Mouse (Mus musculus): Measurements from ENCODE around the gene Mctp1. TPM values are rescaled to one million over a fixed set of nuclear protein-coding genes. Genes with fewer than 3 reads are reported as not detected.

The Mctp1 gene
- polyA plus RNA-seq, 1 experiment: not detected

DNA sequence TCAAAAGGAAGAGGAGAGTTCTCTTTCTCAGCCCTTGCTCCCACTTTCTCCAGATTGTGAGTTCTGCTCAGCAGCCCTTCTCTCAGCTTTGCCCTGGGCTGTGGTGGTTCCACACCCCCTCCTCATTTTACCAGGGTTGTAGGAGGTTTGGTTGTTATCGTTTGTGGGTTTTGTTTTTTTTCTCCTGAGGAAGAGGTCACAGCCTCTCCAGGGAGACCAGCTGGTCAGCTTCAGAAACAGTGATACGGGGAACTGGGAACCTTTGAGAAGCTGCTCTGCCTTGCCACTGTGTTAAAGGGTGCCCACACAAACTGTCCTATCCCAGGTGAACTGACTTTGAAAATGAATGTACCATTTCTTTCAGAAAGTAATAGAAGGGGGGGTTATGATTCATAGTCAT, 425.5 kb downstream of the Mctp1 start:
- Histone ChIP-seq H3K36me3 (ENCODE audit: control insufficient read depth, insufficient read depth, low read length, poor library complexity, severe bottlenecking) (no peaks in the 10 kb centered on the region), H3K9ac (ENCODE audit: low read depth, poor library complexity, severe bottlenecking) (no peak overlapping the region), H3K4me1 (ENCODE audit: control insufficient read depth, insufficient read depth, low read length) (no peaks in the 10 kb centered on the region), H3K9me3 (replicated peaks; ENCODE audit: control insufficient read depth, insufficient read depth, low read length, poor library complexity, severe bottlenecking) (no peaks in the 10 kb centered on the region), H3K27me3 (ENCODE audit: control insufficient read depth, insufficient read depth, low read length, poor library complexity, severe bottlenecking) (no peaks in the 10 kb centered on the region), H3K27ac (ENCODE audit: insufficient read depth, low read length) (no peak overlapping the region), H3K4me3 (ENCODE audit: low read depth, low read length) (no peak overlapping the region)
- TF ChIP-seq CTCF (IDR thresholded peaks at IDR 0.05; ENCODE audit: low read depth, low read length): no peak
- no peak for TF ChIP-seq EP300 (IDR thresholded peaks at IDR 0.05; ENCODE audit: insufficient read depth, low read depth, low read length)
- no peak for TF ChIP-seq POLR2A (IDR thresholded peaks at IDR 0.05; ENCODE audit: insufficient read depth, low read length)

DNA sequence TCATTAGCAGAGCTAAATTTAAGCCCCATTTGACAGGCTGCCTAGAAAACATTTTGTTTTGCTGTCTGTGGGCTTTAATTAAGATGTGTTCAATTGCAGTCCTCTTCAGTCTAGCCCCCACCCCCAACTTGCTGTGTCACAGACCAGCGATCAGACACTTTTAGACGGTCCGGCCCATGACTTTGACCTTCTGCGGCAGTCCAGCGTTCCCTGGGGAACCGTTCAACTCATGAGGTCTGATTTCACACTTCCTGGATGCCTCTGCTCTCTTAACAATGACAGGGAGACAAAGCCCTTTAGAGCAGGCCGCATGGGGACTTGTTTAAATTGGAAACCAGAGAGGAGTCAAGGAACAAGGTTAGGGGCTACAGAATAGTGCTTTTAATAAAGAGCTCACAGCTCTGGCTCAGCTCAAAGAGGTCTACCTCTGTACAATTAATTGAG, 426.2 kb downstream of the Mctp1 start:
- TF ChIP-seq CTCF (IDR thresholded peaks at IDR 0.05; ENCODE audit: low read depth, low read length): no peak
- peak; percentile 65; the same call in 1 of the 2 replicates for TF ChIP-seq EP300 (IDR thresholded peaks at IDR 0.05; ENCODE audit: insufficient read depth, low read depth, low read length)
- Histone ChIP-seq H3K4me3 (ENCODE audit: low read depth, low read length) (no peak overlapping the region), H3K27ac (ENCODE audit: insufficient read depth, low read length) (no peak overlapping the region)

DNA sequence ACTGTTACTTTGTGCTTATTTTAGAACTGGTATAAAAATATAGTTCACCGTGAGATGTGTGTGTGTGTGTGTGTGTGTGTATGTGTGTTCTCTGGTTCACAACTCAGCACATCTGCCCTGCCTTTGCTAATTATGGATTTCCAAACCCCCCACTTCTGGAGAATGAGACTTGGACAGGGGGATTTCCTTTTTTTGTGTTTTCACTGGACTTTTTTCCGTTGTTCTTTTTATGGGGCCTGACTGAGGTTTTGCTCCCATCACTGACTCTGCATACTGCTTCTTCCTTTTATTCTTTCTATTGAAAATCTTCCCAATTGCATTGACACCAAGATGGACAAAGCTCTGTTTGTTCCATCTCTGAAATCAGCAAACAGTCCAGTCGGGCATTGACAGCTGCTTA, 438.7 kb downstream of the Mctp1 start:
- Histone ChIP-seq H3K4me1 (ENCODE audit: control insufficient read depth, insufficient read depth, low read length) (no peaks in the 10 kb centered on the region), H3K27me3 (ENCODE audit: control insufficient read depth, insufficient read depth, low read length, poor library complexity, severe bottlenecking) (no peaks in the 10 kb centered on the region), H3K36me3 (ENCODE audit: control insufficient read depth, insufficient read depth, low read length, poor library complexity, severe bottlenecking) (no peaks in the 10 kb centered on the region), H3K9me3 (replicated peaks; ENCODE audit: control insufficient read depth, insufficient read depth, low read length, poor library complexity, severe bottlenecking) (no peaks in the 10 kb centered on the region), H3K27ac (ENCODE audit: insufficient read depth, low read length) (no peak overlapping the region), H3K4me3 (ENCODE audit: low read depth, low read length) (no peak overlapping the region), H3K9ac (ENCODE audit: low read depth, poor library complexity, severe bottlenecking) (no peak overlapping the region)
- TF ChIP-seq CTCF (IDR thresholded peaks at IDR 0.05; ENCODE audit: low read depth, low read length) (no peak), POLR2A (IDR thresholded peaks at IDR 0.05; ENCODE audit: insufficient read depth, low read length) (no peak)

More for the DNA sequence above, 426.2 kb downstream of the Mctp1 start:
- Histone ChIP-seq H3K4me1 (ENCODE audit: control insufficient read depth, insufficient read depth, low read length) (no peaks in the 10 kb centered on the region), H3K36me3 (ENCODE audit: control insufficient read depth, insufficient read depth, low read length, poor library complexity, severe bottlenecking) (no peaks in the 10 kb centered on the region), H3K9ac (ENCODE audit: low read depth, poor library complexity, severe bottlenecking) (no peak overlapping the region), H3K9me3 (replicated peaks; ENCODE audit: control insufficient read depth, insufficient read depth, low read length, poor library complexity, severe bottlenecking) (no peaks in the 10 kb centered on the region), H3K27me3 (ENCODE audit: control insufficient read depth, insufficient read depth, low read length, poor library complexity, severe bottlenecking) (no peaks in the 10 kb centered on the region)

DNA sequence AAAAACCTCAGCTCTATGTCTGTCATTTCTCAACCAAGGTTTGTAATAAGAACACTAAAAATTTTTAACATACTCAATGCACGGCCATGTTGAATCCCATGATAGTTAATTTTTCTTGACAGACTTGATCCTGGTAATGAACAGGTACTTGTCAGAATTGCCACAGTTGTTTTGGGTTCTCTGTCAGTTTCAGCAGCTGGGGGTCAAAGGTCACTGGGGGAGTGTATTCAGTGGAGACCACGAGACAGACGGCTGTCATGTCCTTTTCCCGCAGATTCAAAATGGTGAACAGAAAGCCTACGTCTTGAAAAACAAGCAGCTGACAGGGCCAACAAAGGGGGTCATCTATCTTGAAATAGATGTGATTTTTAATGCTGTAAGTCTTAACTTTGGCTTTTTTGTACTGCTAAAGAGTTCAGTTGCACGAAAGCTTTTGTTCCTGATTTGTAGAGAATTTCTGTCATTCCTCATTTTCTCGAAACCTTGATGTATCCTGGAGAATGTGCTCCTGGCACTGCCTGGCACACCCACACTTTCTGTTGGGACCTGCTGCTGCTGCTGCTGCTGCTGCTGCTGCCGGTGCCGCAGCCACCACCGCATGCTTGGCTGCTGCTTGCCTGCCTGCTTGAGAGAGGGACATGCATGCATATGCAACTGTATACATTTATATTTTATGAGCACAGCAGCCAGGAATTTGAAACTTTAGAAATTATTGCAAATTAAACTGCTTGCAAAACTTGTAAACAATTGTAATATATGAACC, 440.8 kb downstream of the Mctp1 start:
- Histone ChIP-seq H3K4me3 (ENCODE audit: low read depth, low read length) (no peak overlapping the region), H3K27me3 (ENCODE audit: control insufficient read depth, insufficient read depth, low read length, poor library complexity, severe bottlenecking) (no peaks in the 10 kb centered on the region), H3K4me1 (ENCODE audit: control insufficient read depth, insufficient read depth, low read length) (no peaks in the 10 kb centered on the region), H3K27ac (ENCODE audit: insufficient read depth, low read length) (no peak overlapping the region), H3K9ac (ENCODE audit: low read depth, poor library complexity, severe bottlenecking) (no peak overlapping the region), H3K36me3 (ENCODE audit: control insufficient read depth, insufficient read depth, low read length, poor library complexity, severe bottlenecking) (no peaks in the 10 kb centered on the region), H3K9me3 (replicated peaks; ENCODE audit: control insufficient read depth, insufficient read depth, low read length, poor library complexity, severe bottlenecking) (no peaks in the 10 kb centered on the region)
- no peak for TF ChIP-seq EP300 (IDR thresholded peaks at IDR 0.05; ENCODE audit: insufficient read depth, low read depth, low read length)
- no peak for TF ChIP-seq POLR2A (IDR thresholded peaks at IDR 0.05; ENCODE audit: insufficient read depth, low read length)
- no peak for TF ChIP-seq CTCF (IDR thresholded peaks at IDR 0.05; ENCODE audit: low read depth, low read length)

DNA sequence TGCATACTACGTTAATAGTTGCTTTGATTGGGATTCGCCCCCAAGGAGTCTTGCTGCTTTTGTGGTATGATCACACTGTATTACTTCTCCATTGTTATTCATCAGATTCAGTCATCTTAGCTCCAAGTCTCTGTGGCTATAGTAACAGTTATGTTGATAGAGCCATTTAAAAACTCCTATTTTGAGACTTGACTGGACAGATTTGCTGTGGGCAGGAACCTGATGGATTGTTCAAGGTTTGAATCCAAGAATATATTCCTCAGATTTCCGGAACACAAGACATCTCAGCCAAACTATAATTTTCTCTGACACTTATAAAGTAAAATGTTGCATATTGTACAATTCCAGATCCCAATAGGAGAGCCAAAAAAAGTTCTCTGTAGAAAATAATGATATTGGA, 443.4 kb downstream of the Mctp1 start:
- Histone ChIP-seq H3K27me3 (ENCODE audit: control insufficient read depth, insufficient read depth, low read length, poor library complexity, severe bottlenecking) (no peaks in the 10 kb centered on the region), H3K9ac (ENCODE audit: low read depth, poor library complexity, severe bottlenecking) (no peak overlapping the region), H3K9me3 (replicated peaks; ENCODE audit: control insufficient read depth, insufficient read depth, low read length, poor library complexity, severe bottlenecking) (no peaks in the 10 kb centered on the region), H3K27ac (ENCODE audit: insufficient read depth, low read length) (no peak overlapping the region), H3K4me1 (ENCODE audit: control insufficient read depth, insufficient read depth, low read length) (no peaks in the 10 kb centered on the region), H3K36me3 (ENCODE audit: control insufficient read depth, insufficient read depth, low read length, poor library complexity, severe bottlenecking) (no peaks in the 10 kb centered on the region), H3K4me3 (ENCODE audit: low read depth, low read length) (no peak overlapping the region)
- no peak for TF ChIP-seq POLR2A (IDR thresholded peaks at IDR 0.05; ENCODE audit: insufficient read depth, low read length)

DNA sequence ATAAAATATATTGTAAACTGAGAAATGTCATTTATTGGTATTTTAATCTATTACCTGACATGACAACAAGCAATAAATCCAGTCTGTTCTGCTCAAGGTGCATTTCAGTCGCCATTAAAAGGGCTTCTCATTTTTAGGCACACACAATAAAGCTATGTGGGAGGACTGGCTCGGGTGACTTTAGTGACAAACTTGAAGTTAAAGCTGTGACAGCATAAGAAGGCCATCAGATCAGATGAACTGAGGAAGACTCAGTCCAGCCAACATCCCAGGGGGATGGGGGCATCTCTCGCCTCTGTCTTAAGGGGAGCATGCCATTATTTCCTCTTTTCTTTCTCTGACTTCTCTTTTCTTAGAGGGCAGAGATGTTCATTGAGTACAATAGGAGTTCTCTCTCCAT, 453.7 kb downstream of the Mctp1 start:
- TF ChIP-seq POLR2A (IDR thresholded peaks at IDR 0.05; ENCODE audit: insufficient read depth, low read length) (no peak), CTCF (IDR thresholded peaks at IDR 0.05; ENCODE audit: low read depth, low read length) (no peak), EP300 (IDR thresholded peaks at IDR 0.05; ENCODE audit: insufficient read depth, low read depth, low read length) (no peak)
- H3K4me1 ChIP-seq (ENCODE audit: control insufficient read depth, insufficient read depth, low read length): no peaks in the 10 kb centered on the region

More for the DNA sequence above, 453.7 kb downstream of the Mctp1 start:
- Histone ChIP-seq H3K27ac (ENCODE audit: insufficient read depth, low read length) (no peak overlapping the region), H3K27me3 (ENCODE audit: control insufficient read depth, insufficient read depth, low read length, poor library complexity, severe bottlenecking) (no peaks in the 10 kb centered on the region; the same call in 1 of the 2 replicates), H3K9me3 (replicated peaks; ENCODE audit: control insufficient read depth, insufficient read depth, low read length, poor library complexity, severe bottlenecking) (no peaks in the 10 kb centered on the region), H3K9ac (ENCODE audit: low read depth, poor library complexity, severe bottlenecking) (no peak overlapping the region), H3K36me3 (ENCODE audit: control insufficient read depth, insufficient read depth, low read length, poor library complexity, severe bottlenecking) (no peaks in the 10 kb centered on the region), H3K4me3 (ENCODE audit: low read depth, low read length) (no peak overlapping the region)
